Mouse (Mus musculus) lung, postnatal 0 days (tissue): ENCODE data around the gene Praf2.

Experiments used
- CTCF ChIP-seq: IDR thresholded peaks from 2 replicates; pipeline ENCODE4 v1.5.1; 2016; ENCODE audit warnings: antibody characterized with exemption, mild to moderate bottlenecking
- EP300 ChIP-seq: IDR thresholded peaks from 2 replicates; pipeline ENCODE4 v1.6.1; 2016; ENCODE audit warnings: antibody characterized with exemption, mild to moderate bottlenecking, control low read depth

- no peak for TF ChIP-seq EP300
- no peak for TF ChIP-seq CTCF
These were observed 22.3 kb downstream of the Praf2 start, which contains the start of gene Ccdc120 for GRCm38 (mm10) chrX:7750432-7751116.
